Mouse (Mus musculus): ENCODE results near the gene Sugct. TPM values are rescaled to one million over a fixed set of nuclear protein-coding genes. Genes with fewer than 3 reads are reported as not detected.
A peak's percentile ranks its signal among the peaks of the same experiment; 100 is the strongest.

Gene Sugct
- polyA plus RNA-seq, 1 experiment from 2014 or later: 14.0 TPM

DNA sequence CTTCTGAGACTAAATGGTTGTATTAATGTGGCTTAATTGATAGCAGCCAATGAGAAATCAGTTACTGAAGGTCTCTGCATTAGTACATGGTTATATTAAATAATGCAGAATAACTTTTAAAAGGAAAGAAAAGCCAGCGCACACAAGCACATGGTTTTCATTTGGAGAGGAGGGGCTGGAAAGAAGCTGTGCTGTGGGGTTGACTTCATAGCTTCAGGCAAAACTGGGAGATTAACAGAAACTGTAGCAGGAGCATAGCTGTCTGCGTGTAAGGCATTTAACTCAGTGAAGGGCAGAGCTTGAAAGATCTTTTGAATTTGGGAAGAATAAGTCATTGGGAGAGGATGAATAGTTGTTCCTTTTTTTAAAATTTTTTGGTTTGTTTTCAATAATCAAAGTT lies 668.4 kb downstream of the Sugct start:
- Histone ChIP-seq H3K4me3 (ENCODE audit: low read depth, low read length) (no peak overlapping the region), H3K9me3 (ENCODE audit: low read length) (no peaks in the 10 kb centered on the region), H3K27ac (ENCODE audit: low read depth) (peak overlapping the region; percentile 55; the same call in 1 of the 2 replicates), H3K4me2 (ENCODE audit: low read depth, low read length) (no peak overlapping the region), H3K4me1 (ENCODE audit: insufficient read depth) (no peaks in the 10 kb centered on the region), H3K27me3 (ENCODE audit: insufficient read depth, low read length) (no peaks in the 10 kb centered on the region), H3K9ac (replicated peaks) (no peak overlapping the region), H3K36me3 (replicated peaks; ENCODE audit: insufficient read depth, low read length) (no peaks in the 10 kb centered on the region)
- DNase-seq (no peak), ATAC-seq (no peak)
- TF ChIP-seq EP300 (IDR thresholded peaks at IDR 0.05; ENCODE audit: low read depth) (no peak), CTCF (IDR thresholded peaks at IDR 0.05; ENCODE audit: low read depth) (no peak)
- 85% methylated on average over 2 of the region's 2 CpGs for WGBS (ENCODE audit: insufficient replicate concordance)

- Histone ChIP-seq H3K27ac (ENCODE audit: low read depth) (no peak overlapping the region), H3K36me3 (replicated peaks; ENCODE audit: insufficient read depth, low read length) (no peaks in the 10 kb centered on the region), H3K4me1 (ENCODE audit: insufficient read depth) (peaks cover 2% of the 10 kb centered on the region; the same call in 1 of the 2 replicates), H3K9ac (replicated peaks) (no peak overlapping the region), H3K27me3 (ENCODE audit: insufficient read depth, low read length) (no peaks in the 10 kb centered on the region), H3K4me3 (ENCODE audit: low read depth, low read length) (no peak overlapping the region), H3K9me3 (ENCODE audit: low read length) (no peaks in the 10 kb centered on the region), H3K4me2 (ENCODE audit: low read depth, low read length) (no peak overlapping the region)
- TF ChIP-seq EP300 (IDR thresholded peaks at IDR 0.05; ENCODE audit: low read depth) (no peak), CTCF (IDR thresholded peaks at IDR 0.05; ENCODE audit: low read depth) (no peak)
- WGBS (ENCODE audit: insufficient replicate concordance): 71% methylated on average over 2 of the region's 2 CpGs
- no peak for DNase-seq
- ATAC-seq: no peak
These were observed 698.9 kb downstream of the Sugct start for GRCm38 (mm10) chr13:16996464-16996863.

DNA sequence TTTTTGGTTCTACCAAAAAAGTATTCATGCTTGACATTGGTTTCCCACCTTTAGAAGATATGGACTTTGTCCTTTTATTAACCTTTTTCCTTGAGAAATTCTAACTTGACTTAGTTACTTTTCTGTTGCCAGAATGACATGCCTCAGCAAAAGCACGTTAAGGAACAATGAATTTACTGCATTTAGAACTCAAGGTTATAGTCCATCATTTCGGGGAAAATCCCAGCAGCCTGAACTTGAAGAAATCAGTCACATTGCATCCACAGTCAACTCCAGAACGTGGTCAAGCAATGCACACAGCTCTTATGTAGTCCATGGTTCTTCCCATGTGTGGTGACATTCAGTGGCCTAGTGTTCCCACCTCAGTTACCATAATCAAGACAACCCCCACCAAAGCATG lies 700.0 kb downstream of the Sugct start:
- Histone ChIP-seq H3K9me3 (ENCODE audit: low read length) (no peaks in the 10 kb centered on the region), H3K27me3 (ENCODE audit: insufficient read depth, low read length) (no peaks in the 10 kb centered on the region), H3K4me1 (ENCODE audit: insufficient read depth) (peaks cover 2% of the 10 kb centered on the region; the same call in 1 of the 2 replicates), H3K27ac (ENCODE audit: low read depth) (no peak overlapping the region), H3K9ac (replicated peaks) (no peak overlapping the region), H3K4me3 (ENCODE audit: low read depth, low read length) (no peak overlapping the region), H3K4me2 (ENCODE audit: low read depth, low read length) (no peak overlapping the region), H3K36me3 (replicated peaks; ENCODE audit: insufficient read depth, low read length) (no peaks in the 10 kb centered on the region)
- TF ChIP-seq EP300 (IDR thresholded peaks at IDR 0.05; ENCODE audit: low read depth) (no peak), CTCF (IDR thresholded peaks at IDR 0.05; ENCODE audit: low read depth) (no peak)
- WGBS (ENCODE audit: insufficient replicate concordance): 78% methylated on average over 3 of the region's 3 CpGs
- no peak for ATAC-seq
- DNase-seq: no peak

DNA sequence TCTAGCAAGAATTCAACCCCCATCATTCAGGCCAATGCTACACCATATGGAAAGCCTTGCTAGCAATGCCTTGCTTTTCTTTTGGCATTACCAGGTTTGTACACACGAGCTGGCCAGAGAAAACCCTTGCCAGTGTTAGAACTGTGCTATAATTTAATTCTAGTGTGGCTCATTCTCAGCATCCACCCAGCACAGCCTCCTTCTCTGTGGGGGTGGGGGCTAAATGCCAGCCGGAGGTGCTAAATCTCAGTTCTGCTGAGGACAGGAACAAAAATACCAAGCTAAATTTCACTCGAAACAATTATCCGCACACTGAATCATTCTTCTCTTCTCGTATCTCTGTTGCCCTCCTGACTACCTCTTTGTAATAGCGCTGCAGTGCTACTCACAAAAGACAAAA lies 717.6 kb downstream of the Sugct start:
- DNase-seq (no peak), ATAC-seq (no peak)
- H3K9ac ChIP-seq (replicated peaks): no peak overlapping the region
- no peak overlapping the region for H3K27ac ChIP-seq (ENCODE audit: low read depth)
- no peak for TF ChIP-seq CTCF (IDR thresholded peaks at IDR 0.05; ENCODE audit: low read depth)
- TF ChIP-seq EP300 (IDR thresholded peaks at IDR 0.05; ENCODE audit: low read depth): no peak
- H3K4me1 ChIP-seq (ENCODE audit: insufficient read depth): no peaks in the 10 kb centered on the region
- H3K4me3 ChIP-seq (ENCODE audit: low read depth, low read length): no peak overlapping the region
- no peak overlapping the region for H3K4me2 ChIP-seq (ENCODE audit: low read depth, low read length)
- H3K9me3 ChIP-seq (ENCODE audit: low read length): no peaks in the 10 kb centered on the region
- no peaks in the 10 kb centered on the region for H3K27me3 ChIP-seq (ENCODE audit: insufficient read depth, low read length)
- 77% methylated on average over 6 of the region's 6 CpGs for WGBS (ENCODE audit: insufficient replicate concordance)
- H3K36me3 ChIP-seq (replicated peaks; ENCODE audit: insufficient read depth, low read length): no peaks in the 10 kb centered on the region

GRCm38 (mm10) chr13:16971277-16971676 lies 724.1 kb downstream of the Sugct start:
- no peak for DNase-seq

GRCm38 (mm10) chr13:16968995-16969394 lies 726.4 kb downstream of the Sugct start:
- Histone ChIP-seq H3K4me1 (ENCODE audit: insufficient read depth) (no peaks in the 10 kb centered on the region), H3K9me3 (ENCODE audit: low read length) (no peaks in the 10 kb centered on the region), H3K27ac (ENCODE audit: low read depth) (no peak overlapping the region), H3K4me2 (ENCODE audit: low read depth, low read length) (no peak overlapping the region), H3K9ac (replicated peaks) (no peak overlapping the region), H3K27me3 (ENCODE audit: insufficient read depth, low read length) (no peaks in the 10 kb centered on the region), H3K4me3 (ENCODE audit: low read depth, low read length) (no peak overlapping the region), H3K36me3 (replicated peaks; ENCODE audit: insufficient read depth, low read length) (no peaks in the 10 kb centered on the region)
- no peak for TF ChIP-seq CTCF (IDR thresholded peaks at IDR 0.05; ENCODE audit: low read depth)
- no peak for TF ChIP-seq EP300 (IDR thresholded peaks at IDR 0.05; ENCODE audit: low read depth)
- 84% methylated on average over 5 of the region's 5 CpGs for WGBS (ENCODE audit: insufficient replicate concordance)
- ATAC-seq (no peak), DNase-seq (no peak)

More at GRCm38 (mm10) chr13:16971277-16971676, 724.1 kb downstream of the Sugct start:
- H3K9ac ChIP-seq (replicated peaks): no peak overlapping the region
- no peaks in the 10 kb centered on the region for H3K4me1 ChIP-seq (ENCODE audit: insufficient read depth)
- no peaks in the 10 kb centered on the region for H3K27me3 ChIP-seq (ENCODE audit: insufficient read depth, low read length)
- ATAC-seq: no peak
- H3K4me3 ChIP-seq (ENCODE audit: low read depth, low read length): no peak overlapping the region
- H3K36me3 ChIP-seq (replicated peaks; ENCODE audit: insufficient read depth, low read length): no peaks in the 10 kb centered on the region
- TF ChIP-seq EP300 (IDR thresholded peaks at IDR 0.05; ENCODE audit: low read depth): no peak
- no peak for TF ChIP-seq CTCF (IDR thresholded peaks at IDR 0.05; ENCODE audit: low read depth)
- WGBS (ENCODE audit: insufficient replicate concordance): 81% methylated on average over 2 of the region's 2 CpGs
- H3K27ac ChIP-seq (ENCODE audit: low read depth): no peak overlapping the region
- H3K4me2 ChIP-seq (ENCODE audit: low read depth, low read length): no peak overlapping the region
- H3K9me3 ChIP-seq (ENCODE audit: low read length): no peaks in the 10 kb centered on the region
